Mouse (Mus musculus) CH12.LX (cell line): ENCODE results near the gene Pygm.

Experiments used
- CHD2 ChIP-seq: IDR thresholded peaks from 2 replicates; pipeline ENCODE4 v1.6.1; 2011; ENCODE audit warnings: low read length, improper control_type of control experiment
- CTCF ChIP-seq, 2 experiments: IDR thresholded peaks in 1 of 2; conservative IDR thresholded peaks in 1 of 2; 2 replicates each; pipeline ENCODE4 v1.5.1; 2011 to 2012; ENCODE audit warnings: low read depth in 2 of 2, low read length in 2 of 2, improper control_type of control experiment in 1 of 2, inconsistent platforms in 1 of 2, mild to moderate bottlenecking in 1 of 2, moderate library complexity in 1 of 2
- ELF1 ChIP-seq: IDR thresholded peaks from 2 replicates; pipeline ENCODE4 v1.6.1; 2014; ENCODE audit warnings: low read depth, mild to moderate bottlenecking, inconsistent platforms, low read length, improper control_type of control experiment
- EP300 ChIP-seq: IDR thresholded peaks from 2 replicates; pipeline ENCODE4 v1.6.1; 2011; ENCODE audit warnings: low read length, improper control_type of control experiment
- GABPA ChIP-seq: IDR thresholded peaks from 2 replicates; pipeline ENCODE4 v1.6.1; 2012; ENCODE audit warnings: low read depth, low read length, improper control_type of control experiment, inconsistent platforms; ENCODE audit not compliant: insufficient replicate concordance
- MAX ChIP-seq: IDR thresholded peaks from 2 replicates; pipeline ENCODE4 v1.6.1; 2011; ENCODE audit warnings: low read length, improper control_type of control experiment
- MYC ChIP-seq: IDR thresholded peaks from 2 replicates; pipeline ENCODE4 v1.6.1; 2011; ENCODE audit warnings: low read depth, mild to moderate bottlenecking, improper control_type of control experiment, low read length
- POLR2A ChIP-seq: IDR thresholded peaks from 2 replicates; pipeline ENCODE4 v1.6.1; 2011; ENCODE audit warnings: low read depth, mild to moderate bottlenecking, improper control_type of control experiment, low read length
- USF1 ChIP-seq: IDR thresholded peaks from 2 replicates; pipeline ENCODE4 v1.6.1; 2014; ENCODE audit warnings: low read depth, mild to moderate bottlenecking, inconsistent platforms, low read length, improper control_type of control experiment
- ZKSCAN1 ChIP-seq: IDR thresholded peaks from 2 replicates; pipeline ENCODE4 v1.6.1; 2012; ENCODE audit warnings: low read depth, inconsistent platforms, low read length, improper control_type of control experiment, borderline replicate concordance

DNA sequence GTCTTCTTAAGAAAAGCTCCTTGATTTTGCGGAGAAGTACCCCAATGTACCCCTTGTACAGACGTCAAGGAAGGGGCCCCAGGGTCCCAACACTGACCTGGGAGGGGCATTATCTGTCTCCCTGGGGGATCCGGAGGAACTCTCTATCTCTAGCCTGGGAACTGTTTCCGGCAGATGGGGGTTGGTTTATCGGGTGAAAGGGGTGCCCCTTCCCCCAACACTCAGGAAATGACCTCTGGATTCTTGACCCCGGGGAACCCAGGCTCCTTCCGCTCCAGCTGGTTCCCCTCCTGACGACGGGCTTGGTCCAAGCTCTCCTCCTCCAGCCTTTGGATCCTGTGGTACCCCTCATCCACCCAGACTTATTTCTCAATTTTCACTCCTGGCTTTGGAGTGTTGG lies 17.8 kb downstream of the Pygm start:
- no peak for TF ChIP-seq ZKSCAN1
- TF ChIP-seq POLR2A, result no peak
- no peak for TF ChIP-seq ELF1
- no peak for TF ChIP-seq EP300
- TF ChIP-seq MYC, result no peak
- TF ChIP-seq GABPA, result no peak
- no peak for TF ChIP-seq CHD2
- no peak for TF ChIP-seq USF1
- TF ChIP-seq CTCF (conservative IDR thresholded peaks at IDR 0.05 in 1 of 2, IDR thresholded peaks at IDR 0.05 in 1 of 2; ENCODE audit: low read depth in 2 of 2, low read length in 2 of 2), result no peak
- no peak for TF ChIP-seq MAX
